Mouse (Mus musculus) myocyte (in vitro differentiated cells): ENCODE measurements around the gene Scrg1.

Experiments
- CEBPB ChIP-seq: IDR thresholded peaks from 2 replicates; pipeline ENCODE4 v1.6.1; 2011; ENCODE audit warnings: mild to moderate bottlenecking, moderate library complexity; ENCODE audit not compliant: poor library complexity, insufficient read depth, severe bottlenecking
- MYOD1 ChIP-seq, 3 experiments: IDR thresholded peaks; one replicate each; pipeline ENCODE4 v1.6.1; 2011; ENCODE audit warnings: control low read depth in 2 of 3, low read depth in 2 of 3, mild to moderate bottlenecking in 2 of 3, moderate library complexity in 1 of 3; ENCODE audit not compliant: insufficient read length in 2 of 3, control insufficient read depth in 1 of 3
- POLR2A ChIP-seq: IDR thresholded peaks from one replicate; pipeline ENCODE4 v1.6.1; 2011; ENCODE audit warnings: low read depth, mild to moderate bottlenecking, control low read depth, moderate library complexity; ENCODE audit not compliant: insufficient read length
- TCF12 ChIP-seq: IDR thresholded peaks from one replicate; pipeline ENCODE4 v1.6.1; 2011; ENCODE audit warnings: mild to moderate bottlenecking, control low read depth; ENCODE audit not compliant: poor library complexity, insufficient read depth, severe bottlenecking

GRCm38 (mm10) chr8:57443289-57443688, 12.4 kb upstream of the Scrg1 start:
- TF ChIP-seq TCF12: no peak
- TF ChIP-seq POLR2A: no peak
- no peak for TF ChIP-seq MYOD1 (IDR thresholded peaks at IDR 0.05; ENCODE audit: control insufficient read depth in 1 of 3, insufficient read length in 2 of 3, low read depth in 2 of 3)
- no peak for TF ChIP-seq CEBPB
